Mouse (Mus musculus): ENCODE measurements around the gene Ier2.

- TF ChIP-seq CTCF (IDR thresholded peaks at IDR 0.05; ENCODE audit: insufficient read depth, low read depth, low read length), result no peak
- no peak for TF ChIP-seq POLR2A (IDR thresholded peaks at IDR 0.05; ENCODE audit: insufficient read depth, low read depth, low read length)
Measured at GRCm38 (mm10) chr8:84689091-84689915, 26.7 kb upstream of the Ier2 start.
